Mouse (Mus musculus): ENCODE measurements at regions not wholly inside any gene's neighbourhood (a gene's known extent, or its start where the extent isn't known, plus 50 kb on each side); places are given as distances from the start of the nearest gene placed in this dataset.

GRCm38 (mm10) chr3:143036108-143036507, 154.3 kb upstream of the Pkn2 start:
- H3K4me1 ChIP-seq, result no peaks in the 10 kb centered on the region
- H3K36me3 ChIP-seq, result no peaks in the 10 kb centered on the region
- H3K9ac ChIP-seq, result no peak overlapping the region
- no peak for ATAC-seq (ENCODE audit: insufficient number of reproducible peaks, insufficient read depth, low FRiP score, low TSS enrichment, low read depth)
- 85% methylated on average over 1 of the region's 1 CpGs for WGBS
- H3K4me2 ChIP-seq, result no peak overlapping the region
- no peak overlapping the region for H3K27ac ChIP-seq
- H3K9me3 ChIP-seq, result no peaks in the 10 kb centered on the region
- H3K4me3 ChIP-seq, result no peak overlapping the region
- no peaks in the 10 kb centered on the region for H3K27me3 ChIP-seq

DNA sequence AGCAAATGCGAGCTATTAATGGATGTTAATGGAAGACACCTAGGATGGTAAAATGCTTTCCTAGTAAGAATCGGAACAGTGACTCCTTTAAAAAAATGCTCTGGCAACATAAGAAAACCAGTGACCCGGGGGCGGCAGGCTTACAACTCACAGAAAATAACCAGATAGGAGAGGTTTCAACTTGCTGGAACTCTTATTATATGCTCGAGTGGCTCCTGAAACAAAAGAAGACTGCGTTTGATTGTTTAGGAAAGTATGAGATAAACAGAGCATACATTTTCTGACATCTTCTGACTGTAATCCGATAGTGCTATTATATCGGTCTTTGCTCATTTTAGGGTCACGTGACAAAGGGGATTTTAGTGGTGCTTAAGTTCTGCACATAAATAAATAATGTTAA, 152.8 kb upstream of the Pkn2 start:
- no peak for ATAC-seq (ENCODE audit: insufficient number of reproducible peaks, insufficient read depth, low FRiP score, low TSS enrichment, low read depth)
- H3K4me1 ChIP-seq, result no peaks in the 10 kb centered on the region
- WGBS, result 58% methylated on average over 9 of the region's 9 CpGs
- no peaks in the 10 kb centered on the region for H3K27me3 ChIP-seq
- H3K4me3 ChIP-seq, result no peak overlapping the region
- no peaks in the 10 kb centered on the region for H3K36me3 ChIP-seq
- H3K27ac ChIP-seq, result no peak overlapping the region
- no peak overlapping the region for H3K9ac ChIP-seq
- H3K9me3 ChIP-seq, result no peaks in the 10 kb centered on the region
- no peak overlapping the region for H3K4me2 ChIP-seq

DNA sequence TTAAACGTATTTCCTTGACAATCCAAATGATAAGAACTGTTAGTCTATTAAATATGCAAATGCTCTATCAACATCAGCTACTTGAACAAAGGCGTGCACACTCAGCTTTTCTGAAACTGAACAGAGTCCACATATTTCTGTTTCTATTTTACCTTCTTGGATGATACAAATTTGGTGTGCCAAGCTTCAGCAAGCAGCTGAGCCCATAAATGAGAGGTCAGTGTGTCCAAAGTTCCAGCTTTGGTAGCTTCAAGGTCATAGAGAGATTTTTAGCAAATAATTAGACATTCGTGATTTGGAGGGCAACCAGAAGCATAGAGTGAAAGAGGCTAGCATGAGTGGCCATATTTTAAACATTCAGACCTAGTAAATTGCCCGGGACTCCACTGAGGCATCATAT, 140.7 kb upstream of the Pkn2 start:
- Histone ChIP-seq H3K4me3 (no peak overlapping the region), H3K9ac (no peak overlapping the region), H3K4me2 (no peak overlapping the region), H3K36me3 (no peaks in the 10 kb centered on the region), H3K27me3 (no peaks in the 10 kb centered on the region), H3K4me1 (no peaks in the 10 kb centered on the region), H3K9me3 (no peaks in the 10 kb centered on the region), H3K27ac (no peak overlapping the region)
- no peak for ATAC-seq (ENCODE audit: insufficient number of reproducible peaks, insufficient read depth, low FRiP score, low TSS enrichment, low read depth)
- 74% methylated on average over 4 of the region's 4 CpGs for WGBS

DNA sequence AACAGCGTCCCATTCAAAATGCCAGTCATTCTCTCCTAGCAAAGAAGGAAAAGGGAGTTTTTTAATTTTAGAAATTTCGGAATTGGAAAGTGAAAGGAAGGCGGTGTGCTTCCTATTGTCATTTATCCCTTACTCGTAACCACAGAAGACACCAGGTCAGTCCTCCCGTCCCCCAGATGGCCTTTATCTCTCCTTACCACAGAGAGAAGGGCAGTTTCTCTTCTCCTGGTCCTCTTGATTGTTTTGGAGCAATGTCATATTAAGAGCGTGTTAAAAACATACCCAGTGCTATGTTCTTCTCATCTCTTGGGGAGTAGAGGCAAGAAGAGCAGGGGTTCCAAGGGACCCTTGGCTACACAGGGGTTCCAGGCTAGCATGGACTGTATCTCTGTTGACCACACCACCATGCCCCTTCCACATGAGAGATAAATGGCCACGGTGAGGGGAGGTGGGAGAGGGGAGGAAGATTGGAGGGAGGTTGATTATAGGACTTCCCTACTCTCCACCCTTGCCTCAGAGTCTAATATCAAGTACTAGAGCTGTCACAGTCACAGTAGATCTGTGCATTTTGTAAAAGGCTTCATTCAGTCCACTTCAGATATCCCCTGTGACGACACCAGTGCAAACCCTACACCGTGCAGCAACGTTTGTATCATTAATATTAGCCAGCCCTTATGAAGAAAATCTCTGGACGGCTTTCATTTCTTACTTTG, 139.5 kb upstream of the Pkn2 start:
- H3K9ac ChIP-seq, result no peak overlapping the region
- H3K4me3 ChIP-seq, result no peak overlapping the region
- H3K27me3 ChIP-seq, result no peaks in the 10 kb centered on the region
- H3K4me1 ChIP-seq, result no peaks in the 10 kb centered on the region
- no peak overlapping the region for H3K27ac ChIP-seq
- no peaks in the 10 kb centered on the region for H3K9me3 ChIP-seq
- no peak for ATAC-seq (ENCODE audit: insufficient number of reproducible peaks, insufficient read depth, low FRiP score, low TSS enrichment, low read depth)
- no peaks in the 10 kb centered on the region for H3K36me3 ChIP-seq
- WGBS, result 82% methylated on average over 11 of the region's 11 CpGs
- no peak overlapping the region for H3K4me2 ChIP-seq

DNA sequence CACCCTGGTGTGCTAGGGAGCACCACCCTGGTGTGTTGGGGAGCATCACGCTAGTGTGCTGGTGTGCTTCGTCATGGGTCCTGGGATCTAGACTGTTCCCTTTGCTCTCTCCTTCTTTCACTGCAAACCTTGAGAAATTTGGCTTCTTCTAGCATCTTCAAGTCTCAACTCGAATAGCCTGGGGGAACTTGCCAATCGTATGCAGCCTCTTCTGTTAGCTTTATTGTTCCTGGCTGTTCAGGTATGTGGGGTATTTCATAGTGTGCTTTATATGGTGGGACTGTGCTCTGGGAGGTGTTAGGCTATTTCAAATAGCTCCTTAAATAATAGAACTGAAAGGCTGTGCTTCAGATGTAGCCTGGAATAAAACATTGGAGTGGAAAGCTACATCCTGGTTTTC, 135.7 kb upstream of the Pkn2 start:
- no peaks in the 10 kb centered on the region for H3K27me3 ChIP-seq
- H3K4me1 ChIP-seq, result no peaks in the 10 kb centered on the region
- 78% methylated on average over 4 of the region's 4 CpGs for WGBS
- no peak overlapping the region for H3K27ac ChIP-seq
- ATAC-seq (ENCODE audit: insufficient number of reproducible peaks, insufficient read depth, low FRiP score, low TSS enrichment, low read depth), result no peak
- no peak overlapping the region for H3K4me3 ChIP-seq
- no peak overlapping the region for H3K4me2 ChIP-seq
- H3K9ac ChIP-seq, result no peak overlapping the region
- H3K36me3 ChIP-seq, result no peaks in the 10 kb centered on the region
- no peaks in the 10 kb centered on the region for H3K9me3 ChIP-seq

- ATAC-seq (ENCODE audit: insufficient number of reproducible peaks, insufficient read depth, low FRiP score, low TSS enrichment, low read depth), result no peak
- Histone ChIP-seq H3K36me3 (no peaks in the 10 kb centered on the region), H3K27me3 (no peaks in the 10 kb centered on the region), H3K4me3 (no peak overlapping the region), H3K9me3 (no peaks in the 10 kb centered on the region), H3K4me2 (no peak overlapping the region), H3K4me1 (no peaks in the 10 kb centered on the region), H3K9ac (no peak overlapping the region), H3K27ac (no peak overlapping the region)
- 86% methylated on average over 5 of the region's 5 CpGs for WGBS
Observed at GRCm38 (mm10) chr3:143016758-143017157, 135.0 kb upstream of the Pkn2 start.

DNA sequence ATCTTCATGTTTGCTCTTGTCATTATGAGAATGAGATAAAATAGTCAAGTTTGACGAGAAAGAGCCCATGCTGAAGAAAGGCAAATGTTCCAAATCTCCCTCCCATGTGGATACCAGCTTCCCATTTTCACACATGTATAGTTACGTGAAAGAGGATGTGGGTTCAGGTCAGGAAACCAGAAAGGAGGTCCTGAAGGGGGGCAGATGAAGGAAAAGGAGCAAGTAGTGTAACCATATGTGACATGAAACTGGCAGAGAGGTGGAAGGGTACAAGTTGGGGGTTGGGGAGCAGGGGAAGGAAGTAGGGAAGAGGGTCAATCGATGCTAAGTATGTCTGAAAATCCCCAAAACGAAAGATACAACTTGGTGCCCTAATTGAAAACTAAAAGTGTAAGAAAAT, 132.6 kb upstream of the Pkn2 start:
- Histone ChIP-seq H3K4me3 (no peak overlapping the region), H3K27ac (no peak overlapping the region), H3K9me3 (no peaks in the 10 kb centered on the region), H3K27me3 (no peaks in the 10 kb centered on the region), H3K4me1 (no peaks in the 10 kb centered on the region), H3K36me3 (no peaks in the 10 kb centered on the region), H3K9ac (no peak overlapping the region), H3K4me2 (no peak overlapping the region)
- 72% methylated on average over 4 of the region's 4 CpGs for WGBS
- no peak for ATAC-seq (ENCODE audit: insufficient number of reproducible peaks, insufficient read depth, low FRiP score, low TSS enrichment, low read depth)

GRCm38 (mm10) chr3:143007047-143007446, 125.2 kb upstream of the Pkn2 start:
- no peak overlapping the region for H3K4me3 ChIP-seq
- H3K27me3 ChIP-seq, result no peaks in the 10 kb centered on the region
- H3K4me1 ChIP-seq, result no peaks in the 10 kb centered on the region
- no peak for ATAC-seq (ENCODE audit: insufficient number of reproducible peaks, insufficient read depth, low FRiP score, low TSS enrichment, low read depth)
- no peaks in the 10 kb centered on the region for H3K9me3 ChIP-seq
- H3K27ac ChIP-seq, result no peak overlapping the region
- no peak overlapping the region for H3K9ac ChIP-seq
- no peak overlapping the region for H3K4me2 ChIP-seq
- WGBS, result 74% methylated on average over 3 of the region's 3 CpGs
- H3K36me3 ChIP-seq, result no peaks in the 10 kb centered on the region

GRCm38 (mm10) chr3:143001952-143002351, 120.1 kb upstream of the Pkn2 start:
- no peaks in the 10 kb centered on the region for H3K27me3 ChIP-seq
- no peak overlapping the region for H3K4me2 ChIP-seq
- no peaks in the 10 kb centered on the region for H3K4me1 ChIP-seq
- H3K9me3 ChIP-seq, result no peaks in the 10 kb centered on the region
- no peaks in the 10 kb centered on the region for H3K36me3 ChIP-seq
- WGBS, result 77% methylated on average over 5 of the region's 5 CpGs
- H3K27ac ChIP-seq, result no peak overlapping the region
- H3K4me3 ChIP-seq, result no peak overlapping the region
- no peak overlapping the region for H3K9ac ChIP-seq
- ATAC-seq (ENCODE audit: insufficient number of reproducible peaks, insufficient read depth, low FRiP score, low TSS enrichment, low read depth), result no peak

GRCm38 (mm10) chr3:142995981-142996743, 114.4 kb upstream of the Pkn2 start:
- no peak overlapping the region for H3K4me2 ChIP-seq
- H3K36me3 ChIP-seq, result no peaks in the 10 kb centered on the region
- 47% methylated on average over 3 of the region's 3 CpGs for WGBS
- H3K4me1 ChIP-seq, result no peaks in the 10 kb centered on the region
- H3K4me3 ChIP-seq, result no peak overlapping the region
- no peak overlapping the region for H3K9ac ChIP-seq
- no peaks in the 10 kb centered on the region for H3K27me3 ChIP-seq
- H3K9me3 ChIP-seq, result no peaks in the 10 kb centered on the region
- H3K27ac ChIP-seq, result no peak overlapping the region
- no peak for ATAC-seq (ENCODE audit: insufficient number of reproducible peaks, insufficient read depth, low FRiP score, low TSS enrichment, low read depth)

- Histone ChIP-seq H3K36me3 (no peaks in the 10 kb centered on the region), H3K4me1 (no peaks in the 10 kb centered on the region), H3K4me3 (no peak overlapping the region), H3K27me3 (no peaks in the 10 kb centered on the region), H3K9ac (no peak overlapping the region), H3K9me3 (no peaks in the 10 kb centered on the region), H3K27ac (no peak overlapping the region), H3K4me2 (no peak overlapping the region)
- WGBS, result 93% methylated on average over 5 of the region's 5 CpGs
- ATAC-seq (ENCODE audit: insufficient number of reproducible peaks, insufficient read depth, low FRiP score, low TSS enrichment, low read depth), result no peak
Observed at GRCm38 (mm10) chr3:142984547-142984946, 102.7 kb upstream of the Pkn2 start.

GRCm38 (mm10) chr3:142981221-142981620, 99.4 kb upstream of the Pkn2 start:
- 67% methylated on average over 3 of the region's 3 CpGs for WGBS
- no peak overlapping the region for H3K9ac ChIP-seq
- H3K27me3 ChIP-seq, result no peaks in the 10 kb centered on the region
- no peaks in the 10 kb centered on the region for H3K9me3 ChIP-seq
- H3K4me3 ChIP-seq, result no peak overlapping the region
- no peak overlapping the region for H3K4me2 ChIP-seq
- ATAC-seq (ENCODE audit: insufficient number of reproducible peaks, insufficient read depth, low FRiP score, low TSS enrichment, low read depth), result no peak
- H3K27ac ChIP-seq, result no peak overlapping the region
- H3K4me1 ChIP-seq, result no peaks in the 10 kb centered on the region
- no peaks in the 10 kb centered on the region for H3K36me3 ChIP-seq

All from embryonic facial prominence, embryonic 13.5 days (tissue).